Mouse (Mus musculus) liver, embryonic 16.5 days (tissue): ENCODE measurements around the gene Upp2. TPM values are rescaled to one million over a fixed set of nuclear protein-coding genes. Genes with fewer than 3 reads are reported as not detected.

Experiments used
- ATAC-seq: fragments of 200-750 bp; cut with Nextera tagmentation; 2 replicates; pipeline ENCODE4 v1.8.0; 2017; ENCODE audit warnings: low read depth, mild to moderate bottlenecking, moderate number of reproducible peaks, moderate library complexity
- H3K27ac ChIP-seq: fragments of 300-500 bp; sonication (generic); 2 replicates; pipeline ENCODE4 v1.5.1; 2014; ENCODE audit warnings: mild to moderate bottlenecking, low read length
- H3K27me3 ChIP-seq: fragments of 300-500 bp; sonication (generic); 2 replicates; pipeline ENCODE4 v1.6.1; 2014; ENCODE audit warnings: low read depth, low read length, mixed read lengths; ENCODE audit not compliant: control insufficient read depth, insufficient read depth
- H3K36me3 ChIP-seq: fragments of 300-500 bp; sonication (generic); 2 replicates; pipeline ENCODE4 v1.6.1; 2014; ENCODE audit warnings: mild to moderate bottlenecking; ENCODE audit not compliant: control insufficient read depth, insufficient read depth
- H3K4me1 ChIP-seq: fragments of 300-500 bp; sonication (generic); 2 replicates; pipeline ENCODE4 v1.6.1; 2014; ENCODE audit warnings: low read depth, low read length, mixed read lengths; ENCODE audit not compliant: control insufficient read depth
- H3K4me2 ChIP-seq: fragments of 300-500 bp; sonication (generic); 2 replicates; pipeline ENCODE4 v1.6.1; 2014; ENCODE audit warnings: low read depth, low read length, mixed read lengths
- H3K4me3 ChIP-seq: fragments of 300-500 bp; sonication (generic); 2 replicates; pipeline ENCODE4 v1.5.1; 2014; ENCODE audit warnings: low read depth, mild to moderate bottlenecking, low read length
- H3K9ac ChIP-seq: fragments of 300-500 bp; sonication (generic); 2 replicates; pipeline ENCODE4 v1.6.1; 2014; ENCODE audit warnings: low read depth, low read length
- H3K9me3 ChIP-seq: fragments of 300-500 bp; sonication (generic); replicated peaks from 2 replicates; pipeline ENCODE4 v1.6.1; 2016; ENCODE audit warnings: low read length; ENCODE audit not compliant: control insufficient read depth
- WGBS: fragments of 180-500 bp; shearing (Covaris S2); extraction: QIAGEN DNeasy Blood & Tissue Kit; methylation state at CpG from one replicate; pipeline ENCODE4 v1.1.7; 2014; ENCODE audit not compliant: insufficient replicate concordance; 5-methylcytosine and 5-hydroxymethylcytosine counted together
- polyA plus RNA-seq: library from polyadenylated mRNA; unstranded; fragments of >200 nt; fragmentation: Nextera tagmentation; extraction: Ambion mirVana; gene quantifications from 2 replicates; pipeline ENCODE4 v1.2.1, GENCODE M21; 2015

Upp2 gene
- 4.6 and 5.5 TPM in 2 replicates for polyA plus RNA-seq

GRCm38 (mm10) chr2:58567066-58567810 is at the start of gene Upp2, which contains the start of gene Acvr1:
Upp2 (plus strand) TSS chr2:58567298.
Acvr1 (minus strand) TSS chr2:58567157.
- Histone ChIP-seq H3K9ac (peak within 1 kb of the TSS; percentile 55), H3K36me3 (no peaks in the 10 kb centered on the region), H3K27me3 (peaks cover 22% of the 10 kb centered on the region), H3K4me1 (no peaks in the 10 kb centered on the region; the same call in 1 of the 2 replicates), H3K27ac (peak within 1 kb of the TSS; percentile 77), H3K9me3 (no peaks in the 10 kb centered on the region), H3K4me2 (peak within 1 kb of the TSS; percentile 58), H3K4me3 (peak within 1 kb of the TSS; percentile 68)
- ATAC-seq: peak; percentile 86
- WGBS: under 1% methylated on average over 33 of the region's 80 CpGs

GRCm38 (mm10) chr2:58518517-58518916 is 48.6 kb upstream of the Upp2 start:
- H3K4me3 ChIP-seq: no peak overlapping the region
- H3K9me3 ChIP-seq: no peaks in the 10 kb centered on the region
- H3K9ac ChIP-seq: no peak overlapping the region
- H3K4me1 ChIP-seq: no peaks in the 10 kb centered on the region; the same call in 1 of the 2 replicates
- ATAC-seq: no peak
- H3K36me3 ChIP-seq: no peaks in the 10 kb centered on the region
- no peak overlapping the region for H3K27ac ChIP-seq
- 65% methylated on average over 1 of the region's 1 CpGs for WGBS
- H3K27me3 ChIP-seq: no peaks in the 10 kb centered on the region
- no peak overlapping the region for H3K4me2 ChIP-seq

- Histone ChIP-seq H3K9me3 (no peaks in the 10 kb centered on the region), H3K36me3 (no peaks in the 10 kb centered on the region), H3K4me2 (no peak overlapping the region), H3K4me3 (no peak overlapping the region), H3K9ac (no peak overlapping the region), H3K4me1 (no peaks in the 10 kb centered on the region), H3K27me3 (no peaks in the 10 kb centered on the region), H3K27ac (no peak overlapping the region)
- 63% methylated on average over 9 of the region's 9 CpGs for WGBS
- ATAC-seq: no peak
Observed at GRCm38 (mm10) chr2:58520727-58521126, 46.4 kb upstream of the Upp2 start.

- H3K9ac ChIP-seq: no peak overlapping the region
- ATAC-seq: no peak
- H3K36me3 ChIP-seq: no peaks in the 10 kb centered on the region
- H3K27ac ChIP-seq: no peak overlapping the region
- 74% methylated on average over 6 of the region's 6 CpGs for WGBS
- H3K4me3 ChIP-seq: no peak overlapping the region
- no peak overlapping the region for H3K4me2 ChIP-seq
- no peaks in the 10 kb centered on the region for H3K4me1 ChIP-seq
- no peaks in the 10 kb centered on the region for H3K27me3 ChIP-seq
- H3K9me3 ChIP-seq: no peaks in the 10 kb centered on the region
Observed at GRCm38 (mm10) chr2:58521621-58522020, 45.5 kb upstream of the Upp2 start.

- no peak overlapping the region for H3K4me2 ChIP-seq
- H3K4me3 ChIP-seq: no peak overlapping the region
- H3K9me3 ChIP-seq: no peaks in the 10 kb centered on the region
- 67% methylated on average over 12 of the region's 12 CpGs for WGBS
- H3K9ac ChIP-seq: no peak overlapping the region
- H3K36me3 ChIP-seq: no peaks in the 10 kb centered on the region
- no peaks in the 10 kb centered on the region for H3K4me1 ChIP-seq
- H3K27me3 ChIP-seq: no peaks in the 10 kb centered on the region
- no peak for ATAC-seq
- H3K27ac ChIP-seq: no peak overlapping the region
Observed at GRCm38 (mm10) chr2:58523097-58523496, 44.0 kb upstream of the Upp2 start.

GRCm38 (mm10) chr2:58523894-58524293 is 43.2 kb upstream of the Upp2 start:
- no peak overlapping the region for H3K27ac ChIP-seq
- H3K9me3 ChIP-seq: no peaks in the 10 kb centered on the region
- no peak overlapping the region for H3K9ac ChIP-seq
- H3K36me3 ChIP-seq: no peaks in the 10 kb centered on the region
- H3K4me1 ChIP-seq: no peaks in the 10 kb centered on the region
- no peak overlapping the region for H3K4me2 ChIP-seq
- H3K27me3 ChIP-seq: no peaks in the 10 kb centered on the region
- ATAC-seq: no peak
- 73% methylated on average over 5 of the region's 5 CpGs for WGBS
- H3K4me3 ChIP-seq: no peak overlapping the region

- ATAC-seq: no peak
- Histone ChIP-seq H3K27ac (no peak overlapping the region), H3K9me3 (no peaks in the 10 kb centered on the region), H3K9ac (no peak overlapping the region), H3K4me3 (no peak overlapping the region), H3K27me3 (no peaks in the 10 kb centered on the region), H3K4me2 (no peak overlapping the region), H3K4me1 (no peaks in the 10 kb centered on the region), H3K36me3 (no peaks in the 10 kb centered on the region)
- WGBS: 82% methylated on average over 6 of the region's 6 CpGs
Observed at GRCm38 (mm10) chr2:58524356-58524755, 42.7 kb upstream of the Upp2 start.

- Histone ChIP-seq H3K4me3 (no peak overlapping the region), H3K9me3 (no peaks in the 10 kb centered on the region), H3K4me2 (no peak overlapping the region), H3K9ac (no peak overlapping the region), H3K36me3 (no peaks in the 10 kb centered on the region), H3K4me1 (peaks cover 5% of the 10 kb centered on the region), H3K27me3 (no peaks in the 10 kb centered on the region), H3K27ac (no peak overlapping the region)
- no peak for ATAC-seq
- 59% methylated on average over 3 of the region's 3 CpGs for WGBS
Observed at GRCm38 (mm10) chr2:58527786-58528185, 39.3 kb upstream of the Upp2 start.

- no peak for ATAC-seq
- Histone ChIP-seq H3K27ac (no peak overlapping the region), H3K36me3 (no peaks in the 10 kb centered on the region), H3K9me3 (no peaks in the 10 kb centered on the region), H3K4me2 (no peak overlapping the region), H3K27me3 (no peaks in the 10 kb centered on the region), H3K9ac (no peak overlapping the region), H3K4me3 (no peak overlapping the region), H3K4me1 (peaks cover 20% of the 10 kb centered on the region)
- WGBS: 70% methylated on average over 5 of the region's 5 CpGs
Observed at GRCm38 (mm10) chr2:58529384-58529783, 37.7 kb upstream of the Upp2 start.
